Mouse (Mus musculus) neural tube, embryonic 13.5 days (tissue): ENCODE results near the gene Bhlha9. TPM values are rescaled to one million over a fixed set of nuclear protein-coding genes. Genes with fewer than 3 reads are reported as not detected.

ENCODE experiments used
- ATAC-seq: fragments of 200-750 bp; cut with Nextera tagmentation; 2 replicates; pipeline ENCODE4 v1.8.0; 2017; ENCODE audit warnings: low read depth, mild to moderate bottlenecking, moderate TSS enrichment, moderate library complexity
- H3K27ac ChIP-seq: fragments of 300-500 bp; sonication (generic); replicated peaks from 2 replicates; pipeline ENCODE4 v1.5.1; 2015; ENCODE audit warnings: moderate library complexity, mild to moderate bottlenecking, inconsistent platforms
- H3K27me3 ChIP-seq: fragments of 300-500 bp; sonication (generic); 2 replicates; pipeline ENCODE4 v1.6.1; 2015; ENCODE audit warnings: mild to moderate bottlenecking, inconsistent platforms
- H3K36me3 ChIP-seq: fragments of 300-500 bp; sonication (generic); 2 replicates; pipeline ENCODE4 v1.6.1; 2015; ENCODE audit warnings: mild to moderate bottlenecking, inconsistent platforms
- H3K4me1 ChIP-seq: fragments of 300-500 bp; sonication (generic); replicated peaks from 2 replicates; pipeline ENCODE4 v1.6.1; 2015; ENCODE audit warnings: inconsistent platforms
- H3K4me2 ChIP-seq: fragments of 300-500 bp; sonication (generic); 2 replicates; pipeline ENCODE4 v1.6.1; 2015; ENCODE audit warnings: inconsistent platforms, mild to moderate bottlenecking, moderate library complexity
- H3K4me3 ChIP-seq: fragments of 300-500 bp; sonication (generic); 2 replicates; pipeline ENCODE4 v1.5.1; 2015; ENCODE audit warnings: mild to moderate bottlenecking, inconsistent platforms
- H3K9ac ChIP-seq: fragments of 300-500 bp; sonication (generic); 2 replicates; pipeline ENCODE4 v1.6.1; 2015; ENCODE audit warnings: moderate library complexity, mild to moderate bottlenecking, inconsistent platforms
- H3K9me3 ChIP-seq: fragments of 300-500 bp; sonication (generic); 2 replicates; pipeline ENCODE4 v1.6.1; 2016; ENCODE audit warnings: inconsistent platforms
- WGBS: fragments of 180-500 bp; shearing (Covaris S2); methylation state at CpG from one replicate; pipeline ENCODE4 v1.1.7; 2015; 5-methylcytosine and 5-hydroxymethylcytosine counted together
- polyA plus RNA-seq: library from polyadenylated mRNA; unstranded; fragments of >200 nt; fragmentation: Nextera tagmentation; extraction: Ambion mirVana; gene quantifications from 2 replicates; pipeline ENCODE4 v1.2.1, GENCODE M21; 2015

Gene Bhlha9
- polyA plus RNA-seq, 1 experiment from 2014 or later: 0.32 TPM

- Histone ChIP-seq H3K9me3 (0 out of 2 replicates have a peak, but pooled peaks cover 5% of the 10 kb centered on the region), H3K36me3 (no peaks in the 10 kb centered on the region), H3K27ac (0 out of 2 replicates have a peak overlapping the region, but pooled peaks have one; percentile 33), H3K4me2 (no peak overlapping the region), H3K4me3 (no peak overlapping the region), H3K27me3 (no peaks in the 10 kb centered on the region), H3K4me1 (peaks cover 13% of the 10 kb centered on the region; the same call in 1 of the 2 replicates), H3K9ac (no peak overlapping the region)
- WGBS: 32% methylated on average over 12 of the region's 17 CpGs
- ATAC-seq: 0 out of 2 replicates have a peak, but pooled peaks have one; percentile 23
Observed at GRCm38 (mm10) chr11:76709625-76710452, 37.6 kb downstream of the Bhlha9 start.

GRCm38 (mm10) chr11:76717000-76717399 lies 44.7 kb downstream of the Bhlha9 start:
- Histone ChIP-seq H3K4me2 (no peak overlapping the region), H3K27ac (no peak overlapping the region), H3K27me3 (no peaks in the 10 kb centered on the region), H3K36me3 (no peaks in the 10 kb centered on the region), H3K4me1 (no peaks in the 10 kb centered on the region), H3K4me3 (no peak overlapping the region), H3K9ac (no peak overlapping the region), H3K9me3 (no peaks in the 10 kb centered on the region)
- no peak for ATAC-seq
- WGBS: 63% methylated on average over 4 of the region's 4 CpGs

Other genes starting within 250 kb of the Bhlha9 start
- gene Abr, start 50.2 kb upstream of the Bhlha9 start, polyA plus RNA-seq: 83.7 and 86.8 TPM in 2 replicates
- gene Trarg1, start 7.3 kb downstream of the Bhlha9 start, polyA plus RNA-seq: 1.4 and 3.3 TPM in 2 replicates
- 23.4 and 24.2 TPM in 2 replicates for gene Gosr1, start 91.1 kb downstream of the Bhlha9 start, polyA plus RNA-seq
- 5.9 and 7.3 TPM in 2 replicates for gene Cpd, start 174.5 kb downstream of the Bhlha9 start, polyA plus RNA-seq
- gene Tmigd1, start 229.7 kb downstream of the Bhlha9 start, polyA plus RNA-seq: 0.21 TPM in 1 of 2 replicates, not detected in the other